Mouse (Mus musculus) embryonic facial prominence, embryonic 14.5 days (tissue): ENCODE measurements around the gene Ppp4r3b. TPM values are rescaled to one million over a fixed set of nuclear protein-coding genes. Genes with fewer than 3 reads are reported as not detected.
A peak's percentile ranks its signal among the peaks of the same experiment; 100 is the strongest.

ENCODE experiments used
- ATAC-seq: fragments of 200-750 bp; cut with Nextera tagmentation; 2 replicates; pipeline ENCODE4 v1.8.0; 2017; ENCODE audit warnings: low read depth, moderate number of reproducible peaks, moderate TSS enrichment
- DNase-seq: peaks from one replicate; pipeline ENCODE4 v3.0.0-alpha.2; 2015; ENCODE audit warnings: low spot score
- H3K27ac ChIP-seq: fragments of 300-500 bp; sonication (generic); replicated peaks from 2 replicates; pipeline ENCODE4 v1.5.1; 2014; ENCODE audit warnings: low read depth, mild to moderate bottlenecking, low read length, moderate library complexity
- H3K27me3 ChIP-seq: fragments of 300-500 bp; sonication (generic); replicated peaks from 2 replicates; pipeline ENCODE4 v1.6.1; 2014; ENCODE audit warnings: low read length; ENCODE audit not compliant: control insufficient read depth, insufficient read depth
- H3K36me3 ChIP-seq: fragments of 300-500 bp; sonication (generic); 2 replicates; pipeline ENCODE4 v1.6.1; 2014; ENCODE audit warnings: low read length, mixed read lengths; ENCODE audit not compliant: control insufficient read depth, insufficient read depth
- H3K4me1 ChIP-seq: fragments of 300-500 bp; sonication (generic); 2 replicates; pipeline ENCODE4 v1.6.1; 2014; ENCODE audit warnings: antibody characterized with exemption, low read length; ENCODE audit not compliant: control insufficient read depth, insufficient read depth
- H3K4me2 ChIP-seq: fragments of 300-500 bp; sonication (generic); 2 replicates; pipeline ENCODE4 v1.6.1; 2014; ENCODE audit warnings: low read depth, mild to moderate bottlenecking, low read length, moderate library complexity, mixed read lengths
- H3K4me3 ChIP-seq: fragments of 300-500 bp; sonication (generic); 2 replicates; pipeline ENCODE4 v1.5.1; 2014; ENCODE audit warnings: low read depth, mild to moderate bottlenecking, low read length
- H3K9ac ChIP-seq: fragments of 300-500 bp; sonication (generic); 2 replicates; pipeline ENCODE4 v1.6.1; 2014; ENCODE audit warnings: low read depth, mild to moderate bottlenecking, low read length, moderate library complexity, mixed read lengths
- H3K9me3 ChIP-seq: fragments of 300-500 bp; sonication (generic); 2 replicates; pipeline ENCODE4 v1.6.1; 2016; ENCODE audit warnings: low read length; ENCODE audit not compliant: control insufficient read depth
- WGBS: fragments of 180-500 bp; shearing (Covaris S2); extraction: QIAGEN DNeasy Blood & Tissue Kit; methylation state at CpG from one replicate; pipeline ENCODE4 v1.1.7; 2014; 5-methylcytosine and 5-hydroxymethylcytosine counted together
- polyA plus RNA-seq: library from polyadenylated mRNA; unstranded; fragments of >200 nt; fragmentation: Nextera tagmentation; extraction: Ambion mirVana; gene quantifications from 2 replicates; pipeline ENCODE4 v1.2.1, GENCODE M21; 2014

Gene Ppp4r3b
- polyA plus RNA-seq, 1 experiment from 2014 or later: 65.8 TPM

- DNase-seq (peak; percentile 6), ATAC-seq (no peak)
- WGBS: 5% methylated on average over 13 of the region's 13 CpGs
- Histone ChIP-seq H3K36me3 (no peaks in the 10 kb centered on the region), H3K9me3 (no peaks in the 10 kb centered on the region), H3K9ac (peak overlapping the region; percentile 99), H3K4me3 (peak overlapping the region; percentile 90), H3K27me3 (no peaks in the 10 kb centered on the region), H3K27ac (peak overlapping the region; percentile 97), H3K4me1 (peaks cover 9% of the 10 kb centered on the region), H3K4me2 (peak overlapping the region; percentile 61)
Measured at GRCm38 (mm10) chr11:29173706-29174436, 1.2 kb downstream of the Ppp4r3b start.

- Histone ChIP-seq H3K27ac (no peak overlapping the region), H3K4me1 (no peaks in the 10 kb centered on the region), H3K27me3 (no peaks in the 10 kb centered on the region), H3K4me2 (no peak overlapping the region), H3K36me3 (peaks cover 17% of the 10 kb centered on the region), H3K9me3 (no peaks in the 10 kb centered on the region), H3K4me3 (no peak overlapping the region), H3K9ac (no peak overlapping the region)
- DNase-seq (no peak), ATAC-seq (no peak)
- 96% methylated on average over 1 of the region's 1 CpGs for WGBS
Measured at GRCm38 (mm10) chr11:29179319-29179718, 6.6 kb downstream of the Ppp4r3b start.

- H3K4me2 ChIP-seq: no peak overlapping the region
- DNase-seq: peak; percentile 4
- H3K27me3 ChIP-seq: no peaks in the 10 kb centered on the region
- peaks cover 30% of the 10 kb centered on the region for H3K36me3 ChIP-seq
- H3K27ac ChIP-seq: no peak overlapping the region
- WGBS: 79% methylated on average over 3 of the region's 3 CpGs
- H3K4me3 ChIP-seq: no peak overlapping the region
- H3K9me3 ChIP-seq: no peaks in the 10 kb centered on the region
- H3K4me1 ChIP-seq: no peaks in the 10 kb centered on the region
- no peak for ATAC-seq
- no peak overlapping the region for H3K9ac ChIP-seq
Measured at GRCm38 (mm10) chr11:29180657-29181056, 8.0 kb downstream of the Ppp4r3b start.

GRCm38 (mm10) chr11:29181751-29182150, 9.1 kb downstream of the Ppp4r3b start:
- no peaks in the 10 kb centered on the region for H3K27me3 ChIP-seq
- no peak overlapping the region for H3K4me3 ChIP-seq
- DNase-seq: no peak
- 90% methylated on average over 5 of the region's 5 CpGs for WGBS
- no peak for ATAC-seq
- H3K27ac ChIP-seq: no peak overlapping the region
- no peaks in the 10 kb centered on the region for H3K4me1 ChIP-seq
- no peaks in the 10 kb centered on the region for H3K9me3 ChIP-seq
- no peak overlapping the region for H3K9ac ChIP-seq
- peaks cover 41% of the 10 kb centered on the region for H3K36me3 ChIP-seq
- no peak overlapping the region for H3K4me2 ChIP-seq

- Histone ChIP-seq H3K4me2 (no peak overlapping the region), H3K9me3 (no peaks in the 10 kb centered on the region), H3K9ac (no peak overlapping the region), H3K36me3 (peaks cover 69% of the 10 kb centered on the region), H3K27ac (no peak overlapping the region), H3K4me3 (no peak overlapping the region), H3K27me3 (no peaks in the 10 kb centered on the region), H3K4me1 (no peaks in the 10 kb centered on the region)
- DNase-seq (no peak), ATAC-seq (no peak)
- 80% methylated on average over 2 of the region's 2 CpGs for WGBS
Measured at GRCm38 (mm10) chr11:29188981-29189380, 16.3 kb downstream of the Ppp4r3b start.

- Histone ChIP-seq H3K27me3 (no peaks in the 10 kb centered on the region), H3K36me3 (peaks cover 68% of the 10 kb centered on the region), H3K4me3 (no peak overlapping the region), H3K9me3 (no peaks in the 10 kb centered on the region), H3K4me2 (no peak overlapping the region), H3K9ac (no peak overlapping the region), H3K4me1 (no peaks in the 10 kb centered on the region), H3K27ac (no peak overlapping the region)
- no peak for ATAC-seq
- no peak for DNase-seq
- 84% methylated on average over 5 of the region's 5 CpGs for WGBS
Measured at GRCm38 (mm10) chr11:29203653-29204052, 31.0 kb downstream of the Ppp4r3b start.

GRCm38 (mm10) chr11:29209774-29210173, 37.1 kb downstream of the Ppp4r3b start:
- Histone ChIP-seq H3K4me2 (no peak overlapping the region), H3K4me3 (no peak overlapping the region), H3K4me1 (no peaks in the 10 kb centered on the region), H3K27ac (no peak overlapping the region), H3K27me3 (no peaks in the 10 kb centered on the region), H3K9ac (no peak overlapping the region), H3K9me3 (no peaks in the 10 kb centered on the region), H3K36me3 (peaks cover 59% of the 10 kb centered on the region)
- ATAC-seq (no peak), DNase-seq (no peak)
- 89% methylated on average over 2 of the region's 2 CpGs for WGBS

- Histone ChIP-seq H3K4me2 (no peak overlapping the region), H3K4me1 (no peaks in the 10 kb centered on the region), H3K27me3 (no peaks in the 10 kb centered on the region), H3K9ac (no peak overlapping the region), H3K27ac (no peak overlapping the region), H3K4me3 (no peak overlapping the region), H3K36me3 (peaks cover 81% of the 10 kb centered on the region), H3K9me3 (no peaks in the 10 kb centered on the region)
- no peak for DNase-seq
- WGBS: 91% methylated on average over 2 of the region's 2 CpGs
- ATAC-seq: no peak
Measured at GRCm38 (mm10) chr11:29216196-29216595, 43.5 kb downstream of the Ppp4r3b start.

- H3K9ac ChIP-seq: no peak overlapping the region
- no peaks in the 10 kb centered on the region for H3K9me3 ChIP-seq
- H3K4me2 ChIP-seq: no peak overlapping the region
- H3K36me3 ChIP-seq: peaks cover 89% of the 10 kb centered on the region
- H3K4me1 ChIP-seq: no peaks in the 10 kb centered on the region
- H3K27me3 ChIP-seq: no peaks in the 10 kb centered on the region
- no peak for DNase-seq
- no peak for ATAC-seq
- no peak overlapping the region for H3K27ac ChIP-seq
- H3K4me3 ChIP-seq: no peak overlapping the region
Measured at GRCm38 (mm10) chr11:29219055-29219454, 46.4 kb downstream of the Ppp4r3b start.
